Mouse (Mus musculus) CD4-positive naive resting alpha-beta T cell, adult 57 days (primary cell): ENCODE results near the gene 4933412E24Rik. TPM values are rescaled to one million over a fixed set of nuclear protein-coding genes. Genes with fewer than 3 reads are reported as not detected.

Source experiments
- total RNA-seq: library from RNA; stranded (reverse); gene quantifications from one replicate; pipeline ENCODE4 v1.2.4, GENCODE M21; 2023

The 4933412E24Rik gene
- total RNA-seq, result not detected

DNA sequence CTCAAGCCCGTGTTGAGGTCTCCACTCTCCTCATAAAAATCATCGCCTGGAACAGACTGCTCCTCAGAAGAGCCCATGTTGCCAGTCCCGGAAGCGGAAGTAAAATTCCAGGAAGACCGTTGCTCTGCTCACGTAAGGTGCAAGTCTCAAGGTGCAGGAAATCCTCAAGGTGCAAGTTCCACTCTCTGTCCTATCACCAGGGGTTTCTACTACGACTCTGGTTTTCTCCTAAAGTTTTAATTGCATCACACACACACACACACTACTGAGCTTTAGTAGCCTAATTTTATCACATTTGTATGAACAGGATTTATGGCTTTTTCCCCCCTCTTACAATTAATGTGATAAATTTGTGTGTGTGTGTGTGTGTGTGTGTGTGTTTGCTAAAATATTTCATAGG, at the start of gene 4933412E24Rik:
Gene 4933412E24Rik (minus strand): TSS at position 101 of the 400 bp plus-strand sequence.

